Mouse (Mus musculus) liver, embryonic 12.5 days (tissue): Measurements from ENCODE around the gene Slc12a8. TPM values are rescaled to one million over a fixed set of nuclear protein-coding genes. Genes with fewer than 3 reads are reported as not detected.

Source experiments
- ATAC-seq: fragments of 200-750 bp; cut with Nextera tagmentation; 2 replicates; pipeline ENCODE4 v1.8.0; 2017; ENCODE audit warnings: moderate number of reproducible peaks, mild to moderate bottlenecking, moderate library complexity
- H3K27ac ChIP-seq: fragments of 300-500 bp; sonication (generic); 2 replicates; pipeline ENCODE4 v1.5.1; 2016; ENCODE audit warnings: mild to moderate bottlenecking
- H3K27me3 ChIP-seq: fragments of 300-500 bp; sonication (generic); replicated peaks from 2 replicates; pipeline ENCODE4 v1.6.1; 2016; ENCODE audit warnings: mild to moderate bottlenecking, moderate library complexity
- H3K36me3 ChIP-seq: fragments of 300-500 bp; sonication (generic); 2 replicates; pipeline ENCODE4 v1.6.1; 2016; ENCODE audit warnings: mild to moderate bottlenecking, moderate library complexity
- H3K4me1 ChIP-seq: fragments of 300-500 bp; sonication (generic); 2 replicates; pipeline ENCODE4 v1.6.1; 2016
- H3K4me2 ChIP-seq: fragments of 300-500 bp; sonication (generic); 2 replicates; pipeline ENCODE4 v1.6.1; 2016; ENCODE audit warnings: mild to moderate bottlenecking, moderate library complexity
- H3K4me3 ChIP-seq: fragments of 300-500 bp; sonication (generic); 2 replicates; pipeline ENCODE4 v1.5.1; 2016; ENCODE audit warnings: mild to moderate bottlenecking, moderate library complexity
- H3K9ac ChIP-seq: fragments of 300-500 bp; sonication (generic); 2 replicates; pipeline ENCODE4 v1.6.1; 2016; ENCODE audit warnings: mild to moderate bottlenecking, moderate library complexity
- H3K9me3 ChIP-seq: fragments of 300-500 bp; sonication (generic); replicated peaks from 2 replicates; pipeline ENCODE4 v1.6.1; 2016; ENCODE audit warnings: mild to moderate bottlenecking, moderate library complexity
- WGBS: fragments of 180-500 bp; shearing (Covaris S2); methylation state at CpG from one replicate; pipeline ENCODE4 v1.1.7; 2016; ENCODE audit not compliant: insufficient replicate concordance; 5-methylcytosine and 5-hydroxymethylcytosine counted together
- polyA plus RNA-seq: library from polyadenylated mRNA; unstranded; fragments of >200 nt; fragmentation: Nextera tagmentation; extraction: Ambion mirVana; gene quantifications from 2 replicates; pipeline ENCODE4 v1.2.1, GENCODE M21; 2016

The Slc12a8 gene
- polyA plus RNA-seq, 1 experiment from 2014 or later: 0.08 TPM

DNA sequence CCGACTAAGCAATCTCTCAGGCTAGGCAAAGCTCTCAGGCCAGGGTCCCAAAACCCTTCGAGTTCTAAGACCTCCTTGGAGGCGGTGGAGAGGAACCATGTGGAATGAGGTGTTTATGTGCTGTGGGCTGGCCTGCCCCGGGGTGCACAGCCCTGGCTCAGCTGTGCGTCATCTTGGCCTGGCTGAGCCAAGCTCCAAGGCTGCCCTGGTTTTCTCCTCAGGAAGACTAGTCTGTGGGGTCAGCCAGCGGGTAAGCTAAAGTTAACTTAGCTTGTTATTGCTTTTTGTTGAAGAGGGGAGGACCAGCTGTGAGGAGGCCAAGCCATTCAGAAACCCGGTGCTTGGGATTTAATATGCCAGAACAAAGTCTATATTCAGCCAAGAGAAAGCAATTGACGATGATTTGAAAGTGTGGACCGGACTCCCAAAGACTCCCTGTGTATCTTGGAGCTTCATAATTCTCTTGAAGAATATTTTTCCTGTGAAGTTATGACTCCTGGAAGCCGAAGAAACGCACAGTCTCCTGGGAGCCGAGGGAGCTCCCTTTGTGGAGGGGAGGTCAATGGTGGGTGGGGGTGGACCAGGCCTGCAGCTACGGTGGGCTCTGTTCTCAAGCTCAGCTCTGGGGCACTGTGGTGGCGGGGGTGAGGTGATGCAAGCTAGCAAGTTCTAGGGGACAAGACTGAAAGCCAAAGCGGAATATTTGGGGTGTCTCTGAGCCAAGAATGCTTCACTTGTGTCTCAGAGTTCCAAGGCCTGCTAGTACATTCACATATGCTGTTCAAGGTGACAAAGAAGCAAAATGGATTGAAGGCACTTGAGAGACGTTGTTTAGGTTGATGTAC, 70.4 kb downstream of the Slc12a8 start:
- Histone ChIP-seq H3K4me2 (no peak overlapping the region), H3K9ac (no peak overlapping the region), H3K36me3 (no peaks in the 10 kb centered on the region), H3K27me3 (peaks cover 23% of the 10 kb centered on the region), H3K4me3 (no peak overlapping the region), H3K9me3 (no peaks in the 10 kb centered on the region), H3K4me1 (peaks cover 12% of the 10 kb centered on the region; the same call in 1 of the 2 replicates), H3K27ac (no peak overlapping the region)
- WGBS: 72% methylated on average over 16 of the region's 16 CpGs
- ATAC-seq: no peak

DNA sequence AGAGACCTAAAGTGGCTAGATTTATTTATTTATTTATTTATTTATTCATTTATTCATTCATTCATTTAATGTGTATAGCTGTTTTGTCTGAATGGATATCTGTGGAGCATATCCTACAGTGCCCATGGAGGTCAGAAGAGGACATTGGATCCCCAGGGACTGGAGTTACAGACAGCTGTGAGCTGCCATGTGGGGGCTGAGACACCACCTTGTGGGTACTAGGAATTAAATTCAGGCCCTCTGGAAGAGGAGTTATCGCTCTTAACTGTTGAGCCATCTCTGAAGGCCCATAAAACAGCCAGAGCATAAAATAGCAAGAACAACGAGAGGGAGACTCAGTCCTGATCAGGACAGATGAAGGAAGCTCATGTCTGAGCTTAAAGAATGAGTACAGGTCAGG, 71.7 kb downstream of the Slc12a8 start:
- Histone ChIP-seq H3K36me3 (no peaks in the 10 kb centered on the region), H3K4me2 (no peak overlapping the region), H3K27me3 (peaks cover 16% of the 10 kb centered on the region), H3K27ac (no peak overlapping the region), H3K9ac (no peak overlapping the region), H3K4me1 (peaks cover 12% of the 10 kb centered on the region; the same call in 1 of the 2 replicates), H3K4me3 (no peak overlapping the region), H3K9me3 (no peaks in the 10 kb centered on the region)
- no peak for ATAC-seq
- WGBS: 72% methylated on average over 2 of the region's 2 CpGs

DNA sequence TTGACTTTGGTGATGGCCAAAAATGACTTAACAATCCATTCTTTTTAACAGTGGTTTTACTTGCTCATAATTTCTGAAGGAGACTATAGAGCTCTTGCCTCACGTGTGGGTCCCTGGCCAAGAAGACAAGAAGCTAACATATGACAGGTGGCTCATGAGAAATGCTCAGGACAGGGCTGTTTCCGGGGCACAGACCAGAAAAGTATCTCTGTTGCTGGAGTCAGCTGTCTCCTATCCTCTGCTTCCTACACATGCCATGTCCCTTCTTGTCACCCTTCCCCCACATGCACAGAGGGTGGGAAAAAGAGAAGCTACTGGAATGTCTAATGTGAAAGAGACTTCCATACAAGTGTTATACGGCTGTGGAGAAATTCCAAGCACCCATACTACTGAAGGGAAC, 73.3 kb downstream of the Slc12a8 start:
- ATAC-seq: no peak
- H3K27ac ChIP-seq: no peak overlapping the region
- 0 out of 2 replicates have a peak, but pooled peaks cover 4% of the 10 kb centered on the region for H3K27me3 ChIP-seq
- H3K4me1 ChIP-seq: 0 out of 2 replicates have a peak, but pooled peaks cover 4% of the 10 kb centered on the region
- H3K9me3 ChIP-seq: no peaks in the 10 kb centered on the region
- WGBS: 78% methylated on average over 3 of the region's 3 CpGs
- H3K36me3 ChIP-seq: no peaks in the 10 kb centered on the region
- no peak overlapping the region for H3K4me2 ChIP-seq
- H3K9ac ChIP-seq: no peak overlapping the region
- H3K4me3 ChIP-seq: no peak overlapping the region

DNA sequence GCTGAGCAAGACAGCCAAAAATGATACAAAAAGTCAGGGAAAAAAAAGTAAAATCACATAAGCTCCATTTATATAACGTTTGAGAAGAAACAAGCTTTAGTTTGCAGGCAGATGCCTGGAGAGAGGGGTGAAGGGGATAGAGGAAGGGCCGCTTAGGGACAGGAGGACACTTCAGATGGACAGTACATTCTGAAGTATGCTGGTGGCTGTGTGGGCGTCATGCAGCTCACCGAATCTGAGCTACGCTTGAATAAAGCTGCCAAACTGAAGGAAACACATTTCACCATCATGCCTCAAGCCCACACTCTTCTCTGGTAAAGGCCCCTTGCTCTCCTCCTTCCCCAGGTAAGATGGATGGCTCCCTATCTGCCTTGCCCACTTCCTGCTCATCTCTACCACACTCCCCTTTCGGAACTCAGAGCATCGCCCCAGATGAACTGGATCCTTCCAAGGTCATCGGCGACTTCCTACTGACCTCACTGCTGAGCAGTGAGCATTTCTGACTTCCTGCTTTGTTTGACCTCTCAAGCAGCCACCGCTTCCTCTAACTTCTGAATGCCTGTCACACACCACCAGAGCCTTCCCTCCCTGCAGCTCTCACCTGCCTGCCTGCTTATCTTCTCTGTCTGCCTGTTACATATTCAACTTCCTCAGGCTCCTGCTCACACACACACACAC, 74.4 kb downstream of the Slc12a8 start:
- 0 out of 2 replicates have a peak, but pooled peaks cover 4% of the 10 kb centered on the region for H3K4me1 ChIP-seq
- H3K36me3 ChIP-seq: no peaks in the 10 kb centered on the region
- ATAC-seq: no peak
- no peak overlapping the region for H3K9ac ChIP-seq
- WGBS: 41% methylated on average over 10 of the region's 10 CpGs
- no peak overlapping the region for H3K27ac ChIP-seq
- H3K9me3 ChIP-seq: no peaks in the 10 kb centered on the region
- no peak overlapping the region for H3K4me2 ChIP-seq
- 0 out of 2 replicates have a peak, but pooled peaks cover 4% of the 10 kb centered on the region for H3K27me3 ChIP-seq
- H3K4me3 ChIP-seq: no peak overlapping the region

DNA sequence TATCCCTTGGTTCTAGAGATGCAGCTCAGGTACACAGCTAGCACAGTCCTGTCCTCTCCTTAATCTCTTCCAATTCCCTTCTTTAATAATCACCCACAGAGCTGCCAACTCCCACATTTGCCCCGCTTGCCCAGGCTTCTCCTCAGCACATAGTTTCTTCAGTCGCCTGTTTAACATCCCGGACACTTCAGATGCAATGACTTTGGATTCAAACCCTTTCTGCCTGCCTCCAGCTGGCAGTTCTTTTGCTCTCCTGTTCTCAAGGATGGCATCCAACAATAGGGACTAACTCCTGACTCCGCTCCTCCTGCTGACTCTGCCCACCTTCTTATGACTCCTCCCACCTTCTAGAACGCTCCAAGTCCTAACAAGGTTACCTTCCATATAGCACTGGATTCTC, 75.2 kb downstream of the Slc12a8 start:
- Histone ChIP-seq H3K4me2 (no peak overlapping the region), H3K27me3 (0 out of 2 replicates have a peak, but pooled peaks cover 4% of the 10 kb centered on the region), H3K4me3 (no peak overlapping the region), H3K9ac (no peak overlapping the region), H3K9me3 (no peaks in the 10 kb centered on the region), H3K4me1 (0 out of 2 replicates have a peak, but pooled peaks cover 4% of the 10 kb centered on the region), H3K36me3 (no peaks in the 10 kb centered on the region), H3K27ac (0 out of 2 replicates have a peak overlapping the region, but pooled peaks have one; percentile 27)
- 75% methylated on average over 5 of the region's 5 CpGs for WGBS
- no peak for ATAC-seq

DNA sequence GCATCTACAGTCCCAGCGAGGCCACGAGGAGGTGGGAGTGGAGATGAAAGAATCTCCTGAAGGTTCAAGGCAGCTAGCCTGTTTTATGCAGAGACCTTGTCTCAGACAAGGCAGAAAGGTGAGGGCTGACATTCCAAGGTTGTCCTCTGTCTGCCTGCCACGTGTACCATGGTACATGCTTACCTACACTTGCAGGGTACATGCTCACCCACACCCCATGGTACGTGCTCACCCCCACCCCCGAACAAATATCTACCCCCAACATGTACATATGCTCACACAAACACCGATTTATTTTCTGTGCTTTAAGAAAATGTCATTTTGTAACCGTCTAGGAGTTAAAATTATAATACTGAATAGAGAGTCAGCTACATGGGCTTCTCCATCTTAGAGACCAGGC, 76.3 kb downstream of the Slc12a8 start:
- H3K4me3 ChIP-seq: no peak overlapping the region
- H3K27ac ChIP-seq: no peak overlapping the region
- H3K9me3 ChIP-seq: no peaks in the 10 kb centered on the region
- H3K4me2 ChIP-seq: no peak overlapping the region
- 0 out of 2 replicates have a peak, but pooled peaks cover 4% of the 10 kb centered on the region for H3K4me1 ChIP-seq
- 0 out of 2 replicates have a peak, but pooled peaks cover 4% of the 10 kb centered on the region for H3K27me3 ChIP-seq
- no peak overlapping the region for H3K9ac ChIP-seq
- no peaks in the 10 kb centered on the region for H3K36me3 ChIP-seq
- ATAC-seq: no peak
- 75% methylated on average over 7 of the region's 7 CpGs for WGBS

DNA sequence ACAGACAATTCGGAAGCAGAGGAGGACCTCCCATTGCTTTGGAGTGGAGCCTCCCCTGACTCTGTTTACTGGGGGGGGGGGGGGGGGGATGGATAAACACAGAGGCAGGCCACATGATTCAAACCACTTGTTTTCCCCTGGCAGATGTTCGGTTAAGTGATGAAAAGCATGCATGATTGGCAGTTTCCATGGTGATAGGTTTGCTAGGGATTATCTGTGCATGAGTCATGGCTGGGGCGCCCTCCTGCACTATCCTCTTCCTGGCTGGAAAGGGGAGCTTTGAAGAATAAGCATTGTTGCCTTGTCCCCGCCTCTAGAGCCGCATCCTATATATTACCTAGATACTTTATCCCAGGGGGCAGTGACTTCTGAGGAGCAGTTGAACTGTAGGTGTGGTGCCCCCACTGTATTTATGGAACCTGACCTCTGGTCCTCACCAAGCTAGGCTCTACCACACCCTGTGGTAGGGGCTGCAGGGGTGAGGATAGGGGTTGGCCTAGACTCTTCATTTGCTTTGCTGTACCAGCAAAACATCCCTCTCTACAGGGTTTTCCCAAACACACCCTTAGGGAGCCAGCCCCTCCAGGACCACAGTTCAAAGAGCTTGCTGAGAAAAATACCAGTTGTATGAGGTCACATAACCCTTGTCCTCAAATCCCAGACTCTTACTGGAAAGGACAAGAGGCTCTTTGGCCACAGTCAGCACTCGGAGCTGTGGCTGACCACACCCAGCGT, 77.1 kb downstream of the Slc12a8 start:
- Histone ChIP-seq H3K4me3 (no peak overlapping the region), H3K36me3 (no peaks in the 10 kb centered on the region), H3K9ac (no peak overlapping the region), H3K27me3 (0 out of 2 replicates have a peak, but pooled peaks cover 4% of the 10 kb centered on the region), H3K27ac (no peak overlapping the region), H3K4me2 (no peak overlapping the region), H3K9me3 (no peaks in the 10 kb centered on the region), H3K4me1 (0 out of 2 replicates have a peak, but pooled peaks cover 4% of the 10 kb centered on the region)
- ATAC-seq: no peak
- WGBS: 51% methylated on average over 7 of the region's 7 CpGs

DNA sequence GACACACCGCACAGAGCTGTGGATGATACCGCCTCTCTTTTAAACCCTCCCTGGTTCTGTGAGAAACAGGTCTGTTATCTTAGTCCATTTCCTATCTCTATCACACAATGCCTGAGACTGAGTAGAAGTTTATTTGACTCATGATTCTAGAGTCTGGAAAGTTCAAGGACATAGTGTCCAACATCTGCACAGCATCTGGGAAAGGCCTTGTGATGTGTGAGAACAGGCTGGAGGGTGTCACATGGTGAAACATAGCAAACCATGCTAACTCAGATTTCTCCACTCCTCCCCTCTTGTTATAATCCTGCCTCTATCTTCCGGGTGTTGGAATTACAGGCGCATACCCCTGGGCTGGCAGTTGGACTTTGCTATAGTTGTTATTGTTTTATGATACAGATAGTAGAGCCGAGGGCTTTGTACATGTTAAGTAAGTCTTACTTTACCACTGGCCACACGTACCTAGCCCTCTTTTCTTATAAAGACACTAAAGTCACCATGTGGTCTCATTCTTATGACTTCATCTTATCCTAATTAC, 78.2 kb downstream of the Slc12a8 start:
- Histone ChIP-seq H3K4me2 (no peak overlapping the region), H3K9me3 (no peaks in the 10 kb centered on the region), H3K27me3 (0 out of 2 replicates have a peak, but pooled peaks cover 4% of the 10 kb centered on the region), H3K4me3 (no peak overlapping the region), H3K4me1 (0 out of 2 replicates have a peak, but pooled peaks cover 4% of the 10 kb centered on the region), H3K9ac (no peak overlapping the region), H3K27ac (no peak overlapping the region), H3K36me3 (no peaks in the 10 kb centered on the region)
- WGBS: 73% methylated on average over 6 of the region's 6 CpGs
- no peak for ATAC-seq

DNA sequence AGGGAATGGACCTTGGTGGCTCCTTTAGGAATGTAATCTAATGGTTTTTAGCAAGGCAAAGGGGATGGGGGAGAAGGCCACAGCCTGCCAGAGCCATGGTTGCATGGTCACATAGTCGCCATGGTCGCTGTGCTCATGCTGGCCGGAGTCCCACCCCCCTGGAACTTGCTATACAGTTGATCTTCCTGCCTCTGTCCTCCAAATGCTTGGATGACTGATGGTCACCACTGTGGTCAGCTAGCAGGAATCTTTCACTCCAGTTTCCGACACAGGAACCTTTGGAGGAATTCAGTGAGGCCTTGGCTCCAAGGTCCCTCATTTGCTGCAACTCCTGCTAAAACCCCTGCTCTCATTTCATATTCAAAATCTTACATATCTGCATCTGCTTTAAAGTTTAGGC, 79.1 kb downstream of the Slc12a8 start:
- Histone ChIP-seq H3K27ac (no peak overlapping the region), H3K9me3 (no peaks in the 10 kb centered on the region), H3K4me2 (no peak overlapping the region), H3K4me3 (no peak overlapping the region), H3K4me1 (0 out of 2 replicates have a peak, but pooled peaks cover 4% of the 10 kb centered on the region), H3K9ac (no peak overlapping the region), H3K27me3 (0 out of 2 replicates have a peak, but pooled peaks cover 4% of the 10 kb centered on the region), H3K36me3 (no peaks in the 10 kb centered on the region)
- 55% methylated on average over 4 of the region's 4 CpGs for WGBS
- no peak for ATAC-seq

DNA sequence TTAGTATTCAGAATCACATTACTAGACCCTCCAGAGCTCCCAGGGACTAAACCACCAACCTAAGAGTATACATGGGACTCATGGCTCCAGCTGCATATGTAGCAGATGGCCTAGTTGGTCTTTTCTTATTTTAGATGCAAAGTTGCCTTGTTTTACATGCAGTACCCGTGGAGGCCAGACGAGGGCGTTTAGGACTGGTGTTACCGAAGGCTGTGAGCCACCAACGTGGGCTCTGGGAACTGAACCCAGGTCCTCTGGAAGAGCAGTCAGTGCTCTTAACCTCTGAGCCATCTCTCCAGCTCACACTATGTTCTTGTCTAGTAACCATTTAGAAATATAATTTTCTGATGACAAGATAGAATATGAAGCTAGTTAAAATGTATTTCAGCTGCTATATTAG, 83.1 kb downstream of the Slc12a8 start:
- Histone ChIP-seq H3K4me1 (no peaks in the 10 kb centered on the region), H3K36me3 (no peaks in the 10 kb centered on the region), H3K9me3 (no peaks in the 10 kb centered on the region), H3K4me3 (no peak overlapping the region), H3K27me3 (no peaks in the 10 kb centered on the region), H3K9ac (no peak overlapping the region), H3K27ac (no peak overlapping the region), H3K4me2 (no peak overlapping the region)
- WGBS: 11% methylated on average over 5 of the region's 5 CpGs
- ATAC-seq: no peak

DNA sequence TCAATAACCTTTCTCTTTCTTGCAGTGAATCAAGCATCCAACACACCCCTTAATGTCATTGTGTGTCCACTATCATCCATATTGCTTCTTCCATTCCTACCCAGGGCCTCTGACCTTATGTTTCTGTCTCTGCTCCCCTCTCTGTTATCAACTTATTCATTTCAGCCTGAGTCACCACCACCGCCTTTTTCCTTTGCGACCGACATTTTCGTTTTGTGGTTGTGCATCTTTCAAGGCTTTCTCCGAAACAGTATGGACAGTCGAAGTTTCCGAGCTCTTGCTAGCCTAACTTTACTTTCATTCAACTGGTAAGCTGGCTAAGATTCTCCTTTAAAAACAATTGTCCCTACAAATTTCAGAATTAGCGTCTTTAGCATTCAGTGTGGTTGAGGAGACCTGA, 84.2 kb downstream of the Slc12a8 start:
- Histone ChIP-seq H3K27me3 (0 out of 2 replicates have a peak, but pooled peaks cover 6% of the 10 kb centered on the region), H3K9me3 (no peaks in the 10 kb centered on the region), H3K4me3 (no peak overlapping the region), H3K27ac (no peak overlapping the region), H3K4me1 (no peaks in the 10 kb centered on the region), H3K9ac (no peak overlapping the region), H3K36me3 (no peaks in the 10 kb centered on the region), H3K4me2 (no peak overlapping the region)
- no peak for ATAC-seq
- WGBS: 79% methylated on average over 8 of the region's 8 CpGs
